Mouse (Mus musculus): ENCODE data around the gene Atp6v0a4.

Gene Atp6v0a4

DNA sequence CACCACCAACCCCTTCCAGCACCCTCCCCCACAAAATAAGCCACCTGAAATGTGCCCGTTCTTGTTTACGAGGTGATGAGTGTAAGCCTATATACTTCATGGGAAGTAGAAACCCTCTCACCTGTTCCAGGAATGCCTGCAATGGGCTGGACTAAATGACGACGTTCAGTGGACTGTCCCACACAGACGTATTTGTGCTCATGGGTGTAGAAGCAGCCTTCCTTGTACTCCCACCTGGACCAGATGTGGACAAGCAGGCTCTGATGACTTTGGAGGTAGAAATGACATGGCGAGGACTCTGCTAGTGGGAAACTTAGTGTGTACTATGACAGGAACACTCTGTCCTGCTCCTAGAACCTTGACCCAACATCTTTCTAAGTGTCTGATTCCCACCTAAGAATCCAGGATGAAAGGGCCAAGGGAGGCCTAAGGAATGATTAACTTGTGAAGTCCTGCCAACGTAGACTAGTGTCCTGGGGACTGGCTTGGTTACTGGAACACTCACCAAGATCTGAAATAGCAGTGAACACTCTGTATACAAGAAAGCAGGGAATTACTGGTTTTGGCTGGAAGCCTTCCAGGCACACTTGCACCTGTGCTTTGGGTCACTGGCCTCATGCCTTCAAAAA is at the start of gene Atp6v0a4:
Gene Atp6v0a4, minus strand, starts transcription at position 380 of the 629 bp plus-strand sequence.
- DNase-seq (ENCODE audit: low spot score): no peak

- no peak for DNase-seq (ENCODE audit: low spot score)
These were observed 41.0 kb upstream of the Atp6v0a4 start for GRCm38 (mm10) chr6:38165385-38165784.

GRCm38 (mm10) chr6:38164705-38165104 is 40.3 kb upstream of the Atp6v0a4 start:
- DNase-seq (ENCODE audit: low spot score): no peak

DNA sequence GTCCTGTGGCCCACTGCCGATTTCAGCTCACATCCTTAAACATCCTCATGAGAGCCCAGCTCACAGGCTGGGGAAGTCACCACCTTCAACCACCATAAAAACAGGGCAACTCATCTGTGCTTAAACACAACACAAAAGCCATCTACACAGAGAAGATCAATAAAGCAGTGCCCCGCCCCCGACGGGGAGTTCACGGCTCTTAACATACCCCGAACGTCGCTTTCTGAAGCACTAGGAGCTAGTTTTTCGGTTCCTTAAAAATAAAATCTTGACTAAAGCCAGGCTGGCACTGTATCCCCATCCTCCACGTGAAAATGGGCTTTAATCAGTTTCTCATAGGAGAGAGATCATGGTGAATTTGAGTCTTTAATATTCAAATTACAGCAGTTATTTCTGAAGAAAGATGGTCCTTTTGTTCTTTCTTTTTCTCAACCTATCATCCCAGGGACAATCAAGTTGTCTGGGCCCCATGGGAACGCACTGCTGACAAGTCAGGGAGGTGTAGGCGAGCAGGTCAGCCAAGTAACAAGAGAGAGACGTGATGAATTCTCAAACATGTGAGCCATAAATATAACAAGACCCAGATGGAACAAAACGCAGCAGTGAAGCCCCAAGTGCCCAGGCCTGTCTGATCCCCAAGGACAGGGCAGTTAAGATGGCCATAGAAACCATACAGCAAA is 38.6 kb upstream of the Atp6v0a4 start:
- DNase-seq (ENCODE audit: low spot score): no peak

GRCm38 (mm10) chr6:38160556-38160955 is 36.2 kb upstream of the Atp6v0a4 start:
- no peak for DNase-seq (ENCODE audit: low spot score)

DNA sequence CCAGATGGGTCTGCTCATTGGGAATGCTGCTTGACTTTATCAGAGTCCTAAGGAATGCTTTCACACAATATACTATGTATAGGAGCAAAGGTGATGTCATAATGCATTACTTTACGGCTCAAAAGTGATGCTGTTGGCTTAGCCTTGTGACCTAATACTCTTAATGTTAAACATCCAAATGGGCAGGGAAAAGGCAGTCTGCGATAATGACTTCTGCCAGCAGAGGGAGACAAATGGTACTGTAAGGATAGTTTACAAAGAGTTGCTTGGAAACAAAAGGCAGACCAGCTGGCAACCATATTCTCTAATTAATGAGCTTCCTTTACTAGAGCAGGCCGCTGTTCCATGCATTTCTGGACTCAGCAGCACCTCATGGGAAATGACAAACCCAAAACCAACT is 35.7 kb upstream of the Atp6v0a4 start:
- peak; percentile 92 for DNase-seq (ENCODE audit: low spot score)

GRCm38 (mm10) chr6:38159576-38159975 is 35.2 kb upstream of the Atp6v0a4 start:
- no peak for DNase-seq (ENCODE audit: low spot score)

DNA sequence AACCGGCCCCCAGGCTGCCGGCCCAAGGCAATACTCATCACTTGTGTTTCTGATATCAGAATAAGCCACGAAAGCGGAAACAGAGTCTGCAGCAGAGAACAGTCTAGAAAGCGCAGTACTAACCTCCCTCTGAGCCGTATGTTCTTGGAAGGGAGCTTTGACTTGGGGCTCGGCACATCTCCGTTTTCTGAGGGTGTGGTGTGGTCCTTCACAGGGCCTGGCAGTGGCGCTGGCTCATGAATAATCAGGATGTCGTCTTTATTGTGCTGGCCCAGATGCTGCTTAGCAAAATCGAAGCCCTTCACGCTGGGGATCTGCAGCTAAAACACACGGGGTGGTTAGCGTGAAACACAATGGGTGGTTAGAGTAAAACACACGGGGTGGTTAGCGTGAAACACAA is 33.5 kb upstream of the Atp6v0a4 start:
- no peak for DNase-seq (ENCODE audit: low spot score)

DNA sequence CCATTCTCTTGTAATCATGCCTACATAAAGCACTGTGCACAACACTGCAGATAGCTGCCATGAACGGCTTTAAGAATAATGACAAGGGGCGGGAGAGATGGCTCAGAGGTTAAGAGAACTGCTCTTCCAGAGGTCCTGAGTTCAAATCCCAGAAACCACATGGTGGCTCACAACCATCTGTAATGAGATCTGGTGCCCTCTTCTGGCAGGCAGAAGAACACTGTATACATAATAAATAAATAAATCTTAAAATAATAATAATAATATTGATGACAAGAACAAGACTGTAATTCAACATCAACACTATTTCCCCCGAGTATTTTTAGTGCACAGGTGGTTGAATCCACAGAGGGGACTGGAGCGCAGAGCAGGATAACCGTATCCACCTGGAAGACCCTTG is 31.8 kb upstream of the Atp6v0a4 start:
- DNase-seq (ENCODE audit: low spot score): no peak

DNA sequence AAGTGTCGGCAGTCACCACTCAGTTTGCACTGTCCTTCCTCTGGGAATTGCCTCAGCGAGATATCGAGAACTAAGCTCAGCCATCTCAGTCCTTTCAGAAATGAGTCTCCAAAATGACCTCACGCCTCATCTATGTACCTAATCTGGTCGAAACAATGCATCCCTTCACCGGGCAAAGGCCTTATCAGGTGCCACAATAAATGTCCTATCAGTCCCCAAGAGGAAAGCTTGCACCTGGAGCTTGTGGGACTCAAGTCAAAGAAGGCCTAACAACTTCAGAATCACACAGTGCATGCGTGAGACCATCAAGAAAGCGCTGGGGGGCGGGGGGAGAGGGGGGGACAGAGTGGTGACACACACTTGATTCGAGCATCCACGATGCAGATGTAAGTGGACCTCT is 27.9 kb upstream of the Atp6v0a4 start:
- DNase-seq (ENCODE audit: low spot score): no peak

DNA sequence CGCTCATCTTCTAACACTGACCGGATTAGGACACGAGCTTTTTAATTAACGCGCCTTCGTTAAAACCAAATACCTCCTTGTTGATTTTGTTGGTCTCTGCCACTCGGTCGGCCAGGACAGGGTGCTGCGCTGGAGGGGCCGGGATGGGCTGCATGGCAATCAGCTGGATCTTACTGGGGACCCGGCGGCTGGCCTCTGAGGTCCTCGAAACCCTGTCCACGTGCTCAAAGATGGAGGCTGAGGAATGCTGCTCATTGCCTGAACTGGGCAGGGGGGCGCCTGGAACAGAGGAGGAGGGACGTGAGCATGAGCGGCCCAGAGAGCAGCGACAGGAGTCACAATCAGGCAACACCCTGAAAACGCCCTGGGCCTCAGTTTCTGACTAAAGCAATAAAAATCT is 25.1 kb upstream of the Atp6v0a4 start:
- DNase-seq (ENCODE audit: low spot score): no peak

DNA sequence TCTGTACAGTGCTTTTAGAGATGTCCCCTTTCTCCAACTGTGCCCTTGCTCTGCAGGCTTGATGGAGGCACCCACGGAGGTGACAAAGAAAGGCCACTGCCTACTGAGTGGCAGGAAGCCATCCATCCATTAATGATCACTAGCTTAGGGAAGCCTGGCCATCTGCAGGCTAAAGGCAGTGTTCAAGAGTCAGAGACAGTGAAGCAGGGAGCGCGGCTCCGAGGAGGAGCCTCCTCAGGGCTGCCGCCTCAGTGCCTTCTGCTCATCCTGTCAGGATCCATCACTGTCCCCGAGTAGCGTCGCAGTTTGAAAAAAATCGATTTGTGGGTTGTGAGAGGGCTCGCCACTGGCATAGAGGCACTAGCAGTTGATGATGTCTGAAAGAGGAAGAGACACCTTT is 24.2 kb upstream of the Atp6v0a4 start:
- DNase-seq (ENCODE audit: low spot score): no peak

- no peak for DNase-seq (ENCODE audit: low spot score)
These were observed 22.9 kb upstream of the Atp6v0a4 start for GRCm38 (mm10) chr6:38147301-38147700.

- no peak for DNase-seq (ENCODE audit: low spot score)
These were observed 21.2 kb upstream of the Atp6v0a4 start for GRCm38 (mm10) chr6:38145463-38146065.

- DNase-seq (ENCODE audit: low spot score): no peak
These were observed 20.0 kb upstream of the Atp6v0a4 start for GRCm38 (mm10) chr6:38144161-38144998.

DNA sequence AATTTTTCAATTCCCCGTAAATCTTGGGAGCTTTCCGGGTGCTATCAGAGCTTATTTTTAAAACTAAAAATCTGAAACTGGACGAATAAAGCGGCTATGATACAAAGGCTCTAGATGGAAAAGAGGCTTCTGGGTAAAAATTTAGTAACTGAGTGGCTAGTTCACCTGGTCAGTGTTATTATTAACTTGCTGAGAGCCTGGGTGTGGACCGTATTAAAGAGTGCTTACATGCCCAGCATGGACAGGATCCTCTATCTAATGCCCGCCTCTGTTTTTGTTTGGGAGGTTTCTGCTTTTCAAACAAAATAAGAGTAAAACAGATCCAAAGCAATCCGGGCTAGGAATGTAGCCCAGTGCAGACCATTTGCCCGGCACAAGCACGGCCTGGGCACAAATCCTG is 16.0 kb upstream of the Atp6v0a4 start:
- DNase-seq (ENCODE audit: low spot score): no peak

DNA sequence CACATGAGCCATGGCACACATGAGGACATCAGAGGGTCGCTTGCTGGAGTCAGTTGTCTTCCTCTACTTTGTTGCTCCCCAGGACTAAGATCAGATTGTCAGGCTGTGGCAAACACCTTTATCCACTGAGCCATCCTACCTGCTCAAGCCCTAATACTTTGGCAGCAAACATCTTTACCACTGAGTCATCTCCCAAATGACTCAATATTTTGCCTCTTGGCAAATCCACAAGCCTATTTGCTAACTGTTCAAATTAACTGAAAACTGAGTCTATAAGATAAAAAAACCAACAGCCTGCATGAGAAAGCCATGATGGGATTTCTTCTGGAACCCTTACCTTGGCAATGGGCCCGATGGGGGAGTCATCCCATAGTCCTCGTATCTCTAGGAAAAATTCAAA is 14.7 kb upstream of the Atp6v0a4 start:
- DNase-seq (ENCODE audit: low spot score): no peak

DNA sequence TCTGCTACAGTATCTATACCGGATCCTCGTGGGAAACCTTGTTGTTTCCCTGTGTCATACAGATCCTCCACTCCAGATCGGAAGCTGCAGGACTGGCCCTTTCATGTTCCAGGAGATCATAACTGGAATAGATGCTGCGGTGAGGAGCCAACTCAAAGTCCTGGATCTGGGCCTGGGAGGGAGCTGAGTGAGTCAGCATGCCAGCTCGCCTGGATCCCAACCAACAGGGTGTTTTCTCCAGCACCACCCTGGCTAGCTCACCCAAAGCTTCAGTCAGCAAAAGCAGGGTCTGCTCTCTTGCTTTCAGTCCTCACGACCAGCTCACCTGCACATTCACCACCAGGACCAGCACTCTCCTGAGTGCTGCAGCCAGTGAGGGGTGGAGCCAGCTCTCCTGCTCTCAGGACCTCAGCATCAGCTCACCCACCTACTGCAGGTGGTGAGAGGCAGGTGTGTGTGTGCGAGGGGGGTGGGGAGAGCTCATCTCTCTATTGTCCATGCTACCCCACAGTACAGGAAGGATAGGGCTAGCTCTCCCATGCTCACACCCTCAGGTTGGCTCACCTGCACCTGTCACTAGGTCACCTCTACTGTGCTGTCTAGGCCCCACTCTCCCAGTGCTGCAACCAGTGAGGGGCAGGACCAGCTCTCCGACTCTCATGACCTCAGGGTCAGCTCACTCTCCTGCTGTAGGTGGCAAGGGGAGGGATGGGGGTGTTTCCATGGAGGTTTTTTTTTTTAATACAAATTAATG is 10.6 kb upstream of the Atp6v0a4 start:
- peak; percentile 59 for DNase-seq (ENCODE audit: low spot score)

DNA sequence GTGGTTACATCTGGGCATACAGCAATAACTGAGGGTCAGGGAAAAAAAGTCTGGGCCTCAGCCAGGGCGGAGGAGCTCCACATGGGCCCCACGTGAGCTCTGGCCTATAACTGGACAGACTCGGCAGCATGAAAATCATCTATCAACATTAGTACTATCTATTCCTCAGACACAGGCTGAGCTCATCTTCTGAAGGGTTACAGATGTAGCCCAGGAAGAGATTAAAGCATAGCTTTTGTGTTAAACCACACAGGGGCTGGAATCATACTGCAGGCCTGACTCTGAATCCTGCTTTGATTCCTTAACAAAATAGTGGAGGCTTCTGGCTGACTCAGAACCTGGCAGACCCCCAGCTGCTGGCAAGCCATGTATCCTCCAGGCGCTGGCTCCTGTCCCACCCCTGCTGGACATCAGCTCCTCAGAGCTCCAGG is 7.4 kb upstream of the Atp6v0a4 start:
- peak; percentile 91 for DNase-seq (ENCODE audit: low spot score)

GRCm38 (mm10) chr6:38129883-38130282 is 5.5 kb upstream of the Atp6v0a4 start:
- no peak for DNase-seq (ENCODE audit: low spot score)

- DNase-seq (ENCODE audit: low spot score): no peak
These were observed 3.7 kb upstream of the Atp6v0a4 start for GRCm38 (mm10) chr6:38128115-38128514.

DNA sequence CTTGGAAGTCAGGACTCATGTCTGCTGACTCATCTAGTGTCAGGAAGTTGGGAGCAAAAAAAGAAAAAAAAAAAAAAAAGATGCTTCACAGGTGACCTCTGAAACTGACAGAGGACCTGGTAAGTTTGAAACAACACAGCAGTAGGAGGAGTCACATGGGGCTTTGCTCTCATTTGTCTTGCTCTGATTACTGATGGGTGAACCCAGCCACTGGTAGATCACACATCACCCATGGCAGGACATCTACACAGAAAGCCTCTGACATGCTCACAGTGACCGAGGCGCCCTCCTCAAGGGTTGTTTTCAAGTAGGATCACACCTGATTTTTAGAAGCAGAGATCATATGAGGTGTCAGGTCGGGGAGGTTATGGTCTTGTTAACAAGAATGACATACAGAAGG is 1.1 kb upstream of the Atp6v0a4 start:
- no peak for DNase-seq (ENCODE audit: low spot score)

Data from MN1 (cell line).